Mouse (Mus musculus) cerebellum, adult 2 months (tissue): ENCODE results near the gene Rtel1.

Experiments used
- CTCF ChIP-seq: fragments of 200-500 bp; IDR thresholded peaks from 2 replicates; pipeline ENCODE4 v1.5.1; 2011; ENCODE audit warnings: low read depth, mild to moderate bottlenecking, control low read depth, low read length, moderate library complexity, borderline replicate concordance; ENCODE audit not compliant: insufficient read depth
- POLR2A ChIP-seq: fragments of 200-500 bp; IDR thresholded peaks from 2 replicates; pipeline ENCODE4 v1.6.1; 2011; ENCODE audit warnings: low read length, control low read depth, borderline replicate concordance; ENCODE audit not compliant: insufficient read depth

DNA sequence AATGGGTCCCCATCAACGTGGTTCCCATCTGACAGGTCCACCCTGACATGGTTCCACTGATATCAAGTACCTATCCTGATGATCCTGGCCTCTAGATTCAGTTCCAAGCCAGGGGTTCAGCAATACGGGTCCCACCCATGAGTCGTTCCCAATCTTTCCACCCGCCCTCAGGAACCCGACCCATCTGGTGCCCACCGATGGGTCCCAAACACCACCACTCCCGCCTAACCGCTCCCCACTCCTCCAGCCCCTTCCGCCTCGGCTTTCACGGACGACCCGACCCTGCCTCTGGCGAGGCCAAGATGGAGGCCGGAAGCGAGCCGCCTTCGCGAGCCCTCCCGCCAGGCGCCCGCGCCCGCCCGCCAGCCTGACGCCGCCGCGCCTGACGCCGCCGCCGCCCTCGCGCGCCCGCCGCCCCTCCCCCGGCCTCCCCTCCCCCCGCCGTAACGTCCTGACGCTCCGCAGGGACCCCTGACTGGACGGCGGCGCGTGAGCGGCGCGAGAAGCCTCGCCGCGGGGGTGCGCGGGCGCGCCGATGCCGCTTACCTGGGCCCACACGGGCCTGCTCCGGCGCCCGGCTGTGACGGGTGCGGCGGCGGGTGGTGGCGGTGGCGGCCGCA is 32.1 kb upstream of the Rtel1 start:
- TF ChIP-seq CTCF (no peak), POLR2A (peak; percentile 85)
